15 mouse cellular contexts compared by ENCODE assay signal in genomic region chr6:39414106-39414505, GRCm38 (mm10). TPM values are rescaled to one million over a fixed set of nuclear protein-coding genes. Genes with fewer than 3 reads are reported as not detected.
A peak's percentile ranks its signal among the peaks of the same experiment; 100 is the strongest.
DNase-seq lines count a peak whose midpoint lies in the region; ATAC-seq and TF ChIP-seq lines count a peak whose summit lies in the region.
"Had no signal": no experiment of that assay in that cellular context is flagged by ENCODE, and none has a peak within 500 bp of the region (broad histone marks: within the 10 kb centered on the region; RNA-seq: fewer than 3 reads in every experiment).

No protein-coding gene starts in this region.

- 86% methylated on average over 1 of the region's 1 CpGs for WGBS in heart, adult 2 months
- 39% methylated on average over 1 of the region's 1 CpGs for WGBS in liver, adult 2 months
- 86% methylated on average over 1 of the region's 1 CpGs for WGBS in liver, embryonic 11.5 days

- DNase-seq in heart, adult 2 months: no peak
- DNase-seq in heart, postnatal 14 days: no peak
- peak; percentile 48 for DNase-seq in liver, adult 2 months (ENCODE audit: extremely low read depth, low read depth, low spot score)
- no peak for DNase-seq in liver, embryonic 11.5 days (ENCODE audit: low spot score)
- DNase-seq in frontal cortex, postnatal 25 days (ENCODE audit: low spot score in 2 of 2): no peak
- DNase-seq: cerebellum, postnatal 36 days; heart, postnatal 4 days; thymus, postnatal 36 days had no signal

- TF ChIP-seq EP300 in heart, adult 2 months (IDR thresholded peaks at IDR 0.05; ENCODE audit: insufficient read depth, low read depth, low read length): no peak

- H3K27ac ChIP-seq in heart, adult 2 months: no peak overlapping the region
- H3K27ac ChIP-seq in liver, adult 2 months (replicated peaks; ENCODE audit: insufficient read depth, low read depth, low read length): no peak overlapping the region
- H3K27ac ChIP-seq in liver, embryonic 11.5 days (ENCODE audit: low read depth, low read length): no peak overlapping the region
- no peak overlapping the region for H3K27ac ChIP-seq in cortical plate, adult 2 months (ENCODE audit: insufficient read depth, low read length)
- H3K27ac ChIP-seq: limb, embryonic 15.5 days; midbrain, embryonic 12.5 days had no signal

- peak; percentile 48 for TF ChIP-seq CTCF in heart, adult 2 months (IDR thresholded peaks at IDR 0.05)
- no peak for TF ChIP-seq CTCF in liver, adult 2 months (IDR thresholded peaks at IDR 0.05; ENCODE audit: low read depth, low read length)
- no peak for TF ChIP-seq CTCF in E14TG2a.4 (conservative IDR thresholded peaks at IDR 0.05; ENCODE audit: low read length)
- peak; percentile 32; the same call in 1 of the 2 replicates for TF ChIP-seq CTCF in cortical plate, adult 2 months (IDR thresholded peaks at IDR 0.05; ENCODE audit: extremely low read depth, insufficient read depth, low read length)

- H3K9me3 ChIP-seq in liver, embryonic 11.5 days (ENCODE audit: control insufficient read depth, low read length): no peaks in the 10 kb centered on the region
- H3K9me3 ChIP-seq in E14TG2a.4 (ENCODE audit: low read length): no peaks in the 10 kb centered on the region
- H3K9me3 ChIP-seq: limb, embryonic 15.5 days; midbrain, embryonic 12.5 days had no signal

- intact Hi-C loops in heart, adult 2 months (cut with DNase I): no loop called here
- intact Hi-C loops in heart, postnatal 14 days (cut with DNase I): no loop called here

- no peaks in the 10 kb centered on the region; the same call in 1 of the 2 replicates for H3K79me2 ChIP-seq in heart, adult 2 months (replicated peaks; ENCODE audit: control insufficient read depth, insufficient read depth, low read length)
- no peaks in the 10 kb centered on the region; the same call in 1 of the 2 replicates for H3K79me2 ChIP-seq in liver, adult 2 months (ENCODE audit: control insufficient read depth, insufficient read depth, low read length)

- TF ChIP-seq POLR2A in heart, adult 2 months (IDR thresholded peaks at IDR 0.05; ENCODE audit: insufficient read depth, low read depth, low read length): no peak
- TF ChIP-seq POLR2A in liver, adult 2 months (IDR thresholded peaks at IDR 0.05; ENCODE audit: extremely low read depth, insufficient read depth, low read length): no peak
- TF ChIP-seq POLR2A in cortical plate, adult 2 months (IDR thresholded peaks at IDR 0.05; ENCODE audit: extremely low read depth, insufficient read depth, low read length): no peak

- H3K4me2 ChIP-seq in liver, embryonic 11.5 days: no peak overlapping the region
- H3K4me2 ChIP-seq: limb, embryonic 15.5 days; midbrain, embryonic 12.5 days had no signal

- no peak for ATAC-seq in liver, embryonic 11.5 days (replicated peaks; ENCODE audit: low FRiP score)
- ATAC-seq in CD4-positive, CD25-positive, alpha-beta regulatory T cell, adult 4 months: no peak
- ATAC-seq: activated CD4-positive, CD25-positive, alpha-beta regulatory T cell, adult 4 months had no signal

- no peak overlapping the region for H3K9ac ChIP-seq in heart, adult 2 months (ENCODE audit: low read depth, low read length)
- no peak overlapping the region for H3K9ac ChIP-seq in liver, adult 2 months (ENCODE audit: low read depth, low read length)
- H3K9ac ChIP-seq in liver, embryonic 11.5 days (ENCODE audit: low read depth, low read length): no peak overlapping the region
- H3K9ac ChIP-seq: limb, embryonic 15.5 days; midbrain, embryonic 12.5 days had no signal

- H3K4me1 ChIP-seq in heart, adult 2 months (ENCODE audit: control insufficient read depth, insufficient read depth, low read length): no peaks in the 10 kb centered on the region; the same call in 1 of the 2 replicates
- H3K4me1 ChIP-seq in liver, adult 2 months (ENCODE audit: control insufficient read depth, insufficient read depth, low read length): peaks cover 1% of the 10 kb centered on the region
- peaks cover 3% of the 10 kb centered on the region; the same call in 1 of the 2 replicates for H3K4me1 ChIP-seq in liver, embryonic 11.5 days (replicated peaks; ENCODE audit: control insufficient read depth, insufficient read depth, low read length)
- peaks cover 69% of the 10 kb centered on the region for H3K4me1 ChIP-seq in E14TG2a.4 (replicated peaks; ENCODE audit: low read depth, low read length)
- peaks cover 3% of the 10 kb centered on the region; the same call in 1 of the 2 replicates for H3K4me1 ChIP-seq in cortical plate, adult 2 months (ENCODE audit: control insufficient read depth, insufficient read depth, low read length)

- no peak overlapping the region for H3K4me3 ChIP-seq in heart, adult 2 months
- H3K4me3 ChIP-seq in liver, adult 2 months (ENCODE audit: insufficient read depth, low read depth, low read length): no peak overlapping the region
- no peak overlapping the region for H3K4me3 ChIP-seq in liver, embryonic 11.5 days (ENCODE audit: low read depth, low read length)
- peak overlapping the region; percentile 74 for H3K4me3 ChIP-seq in E14TG2a.4 (replicated peaks; ENCODE audit: low read length)
- no peak overlapping the region for H3K4me3 ChIP-seq in cortical plate, adult 2 months (ENCODE audit: insufficient read depth, low read length)
- H3K4me3 ChIP-seq: limb, embryonic 15.5 days; midbrain, embryonic 12.5 days had no signal

- H3K27me3 ChIP-seq in heart, adult 2 months (ENCODE audit: control insufficient read depth, insufficient read depth, low read length): no peaks in the 10 kb centered on the region
- H3K27me3 ChIP-seq in liver, adult 2 months (ENCODE audit: control insufficient read depth, insufficient read depth, low read length): no peaks in the 10 kb centered on the region
- H3K27me3 ChIP-seq in liver, embryonic 11.5 days (replicated peaks; ENCODE audit: control insufficient read depth, insufficient read depth, low read length): peaks cover 5% of the 10 kb centered on the region; the same call in 1 of the 2 replicates
- H3K27me3 ChIP-seq in E14TG2a.4 (ENCODE audit: insufficient read depth, low read length): no peaks in the 10 kb centered on the region
- H3K27me3 ChIP-seq: midbrain, embryonic 12.5 days had no signal

- H3K36me3 ChIP-seq in heart, adult 2 months (ENCODE audit: control insufficient read depth, insufficient read depth, low read length): no peaks in the 10 kb centered on the region; the same call in 1 of the 2 replicates
- peaks cover 5% of the 10 kb centered on the region; the same call in 1 of the 2 replicates for H3K36me3 ChIP-seq in liver, adult 2 months (ENCODE audit: control insufficient read depth, insufficient read depth, low read length)
- H3K36me3 ChIP-seq in liver, embryonic 11.5 days (ENCODE audit: control insufficient read depth, insufficient read depth, low read length): peaks cover under 1% of the 10 kb centered on the region; the same call in 1 of the 2 replicates
- H3K36me3 ChIP-seq in E14TG2a.4 (ENCODE audit: insufficient read depth, low read length): peaks cover 86% of the 10 kb centered on the region

RNA-seq across cellular contexts. Expression of gene Mkrn1, which starts 6.2 kb away (rescaled TPM):
- 100 to 1,000 TPM in 1 of 2 experiments, 10 to 100 TPM in 1; 49.3 to 156 TPM for total RNA-seq in heart, adult 2 months (2021)
- 28.9 and 48.8 TPM in 2 replicates for polyA plus RNA-seq in heart, adult 2 months (2012; rRNA removed)
- total RNA-seq in heart, postnatal 14 days (2021): 100 to 1,000 TPM; 117 to 139 TPM
- total RNA-seq in liver, adult 2 months (2014; rRNA removed): 23.1 and 24.2 TPM in 2 replicates
- 12.8 and 14.0 TPM in 2 replicates for polyA plus RNA-seq in liver, adult 2 months (2012; rRNA removed)
- polyA plus RNA-seq in liver, embryonic 11.5 days (2014; fragmentation: Nextera tagmentation; extraction: Ambion mirVana): 50.8 and 53.5 TPM in 2 replicates
- polyA plus RNA-seq in cortical plate, adult 2 months (2012; rRNA removed): 105 and 109 TPM in 2 replicates
- polyA plus RNA-seq in CD4-positive, CD25-positive, alpha-beta regulatory T cell, adult 4 months (2017; shearing (Covaris generic)): 10 to 100 TPM; 49.7 to 52.2 TPM

RNA-seq across cellular contexts. Expression of gene Rab19, which starts 33.1 kb away (rescaled TPM):
- total RNA-seq in heart, adult 2 months (2021): under 1 TPM; 0.14 to 0.50 TPM
- polyA plus RNA-seq in heart, adult 2 months (2012; rRNA removed): 0.61 and 0.73 TPM in 2 replicates
- under 1 TPM; 0.17 to 0.49 TPM for total RNA-seq in heart, postnatal 14 days (2021)
- total RNA-seq in liver, adult 2 months (2014; rRNA removed): 0.46 and 0.47 TPM in 2 replicates
- polyA plus RNA-seq in liver, adult 2 months (2012; rRNA removed): 0.12 and 0.31 TPM in 2 replicates
- polyA plus RNA-seq in liver, embryonic 11.5 days (2014; fragmentation: Nextera tagmentation; extraction: Ambion mirVana): 0.27 and 0.64 TPM in 2 replicates
- 0.08 TPM in 1 of 2 replicates, not detected in the other for polyA plus RNA-seq in cortical plate, adult 2 months (2012; rRNA removed)
- 10 to 100 TPM; 65.0 to 65.3 TPM for polyA plus RNA-seq in CD4-positive, CD25-positive, alpha-beta regulatory T cell, adult 4 months (2017; shearing (Covaris generic))
- polyA plus RNA-seq: C2C12 had no signal

RNA-seq across cellular contexts. Expression of gene Slc37a3, which starts 36.6 kb away (rescaled TPM):
- 10 to 100 TPM; 18.8 to 19.3 TPM for total RNA-seq in heart, adult 2 months (2021)
- polyA plus RNA-seq in heart, adult 2 months (2012; rRNA removed): 9.2 and 16.8 TPM in 2 replicates
- total RNA-seq in heart, postnatal 14 days (2021): 10 to 100 TPM; 20.0 to 24.1 TPM
- total RNA-seq in liver, adult 2 months (2014; rRNA removed): 13.7 and 14.6 TPM in 2 replicates
- polyA plus RNA-seq in liver, adult 2 months (2012; rRNA removed): 11.5 and 13.6 TPM in 2 replicates
- 14.8 and 16.2 TPM in 2 replicates for polyA plus RNA-seq in liver, embryonic 11.5 days (2014; fragmentation: Nextera tagmentation; extraction: Ambion mirVana)
- polyA plus RNA-seq in cortical plate, adult 2 months (2012; rRNA removed): 32.7 and 36.3 TPM in 2 replicates
- polyA plus RNA-seq in CD4-positive, CD25-positive, alpha-beta regulatory T cell, adult 4 months (2017; shearing (Covaris generic)): 10 to 100 TPM; 37.0 to 55.1 TPM

Comparison
In these comparisons a context has a peak if more than half of its experiments do, and no peak if none do; other contexts are left out.
1. CTCF ChIP-seq: peak in heart, adult 2 months (single experiment) and cortical plate, adult 2 months (single experiment); none in liver, adult 2 months (single experiment) and E14TG2a.4 (single experiment).
2. RNA of gene Rab19, which starts 33.1 kb away (polyA plus RNA-seq): 65.0 to 65.3 TPM in CD4-positive, CD25-positive, alpha-beta regulatory T cell, adult 4 months; 0.61 to 0.73 TPM in heart, adult 2 months, 0.12 to 0.31 TPM in liver, adult 2 months, 0.27 to 0.64 TPM in liver, embryonic 11.5 days and 0.08 TPM in cortical plate, adult 2 months; every median in the first group is over 10 times any median in the second.